Mouse (Mus musculus) gastrocnemius, adult 18-20 months (tissue): ENCODE data around the gene Plekhh2. TPM values are rescaled to one million over a fixed set of nuclear protein-coding genes. Genes with fewer than 3 reads are reported as not detected.

Source experiments
- total RNA-seq, 2 experiments: library from RNA; stranded (reverse); gene quantifications; 2 replicates each; pipeline ENCODE4 v1.2.3; 2021

Plekhh2 gene
- total RNA-seq, 2 experiments from 2014 or later = 0.71 to 1.1 TPM

Other genes with a start within 250 kb of the Plekhh2 start
- gene Thada, start 45.7 kb upstream of the Plekhh2 start, total RNA-seq = 1 to 10 TPM; 5.3 to 6.1 TPM
- 1 to 10 TPM; 2.5 to 3.6 TPM for gene Dync2li1, start 114.6 kb downstream of the Plekhh2 start, total RNA-seq
- not detected for gene Abcg8, start 164.4 kb downstream of the Plekhh2 start, total RNA-seq
- not detected for gene Abcg5, start 171.1 kb downstream of the Plekhh2 start, total RNA-seq